Mouse (Mus musculus): Measurements from ENCODE around the gene Tmem114. TPM values are rescaled to one million over a fixed set of nuclear protein-coding genes. Genes with fewer than 3 reads are reported as not detected.

Gene Tmem114
- polyA plus RNA-seq, 1 experiment from 2014 or later, result not detected

DNA sequence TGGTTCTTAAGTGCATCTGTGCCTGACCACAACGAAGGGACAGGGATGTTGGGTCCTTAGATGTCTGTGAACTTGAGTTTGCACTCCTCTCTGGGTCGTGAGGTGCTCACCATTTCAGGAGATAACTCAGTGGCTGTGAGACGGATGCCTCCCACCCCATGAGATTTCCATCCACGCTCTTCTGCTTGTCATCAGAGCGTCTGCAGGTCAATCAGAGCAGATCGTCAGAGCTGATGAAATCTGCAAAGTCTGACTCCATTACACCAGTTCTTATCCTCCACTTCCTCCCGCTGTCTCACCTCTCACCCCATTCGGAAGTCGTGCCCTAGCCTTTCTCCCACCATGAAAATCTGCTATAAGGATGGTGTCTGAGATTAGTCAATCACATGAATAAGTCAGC, 41.5 kb downstream of the Tmem114 start:
- no peaks in the 10 kb centered on the region for H3K9me3 ChIP-seq (replicated peaks; ENCODE audit: control insufficient read depth, low read length)
- H3K4me3 ChIP-seq (ENCODE audit: low read depth, low read length), result no peak overlapping the region
- DNase-seq (ENCODE audit: low spot score) (no peak), ATAC-seq (replicated peaks; ENCODE audit: insufficient number of reproducible peaks, low FRiP score, low TSS enrichment, low read depth) (no peak)
- 87% methylated on average over 9 of the region's 9 CpGs for WGBS
- no peak overlapping the region for H3K9ac ChIP-seq (replicated peaks; ENCODE audit: low read length)
- no peak overlapping the region for H3K4me2 ChIP-seq (ENCODE audit: low read depth, low read length)
- no peaks in the 10 kb centered on the region for H3K27me3 ChIP-seq (ENCODE audit: control insufficient read depth, insufficient read depth, low read length)
- H3K4me1 ChIP-seq (ENCODE audit: control insufficient read depth, insufficient read depth, low read length), result no peaks in the 10 kb centered on the region
- H3K27ac ChIP-seq (replicated peaks; ENCODE audit: low read depth, low read length), result no peak overlapping the region
- H3K36me3 ChIP-seq (replicated peaks; ENCODE audit: control insufficient read depth, insufficient read depth, low read depth, low read length), result no peaks in the 10 kb centered on the region

DNA sequence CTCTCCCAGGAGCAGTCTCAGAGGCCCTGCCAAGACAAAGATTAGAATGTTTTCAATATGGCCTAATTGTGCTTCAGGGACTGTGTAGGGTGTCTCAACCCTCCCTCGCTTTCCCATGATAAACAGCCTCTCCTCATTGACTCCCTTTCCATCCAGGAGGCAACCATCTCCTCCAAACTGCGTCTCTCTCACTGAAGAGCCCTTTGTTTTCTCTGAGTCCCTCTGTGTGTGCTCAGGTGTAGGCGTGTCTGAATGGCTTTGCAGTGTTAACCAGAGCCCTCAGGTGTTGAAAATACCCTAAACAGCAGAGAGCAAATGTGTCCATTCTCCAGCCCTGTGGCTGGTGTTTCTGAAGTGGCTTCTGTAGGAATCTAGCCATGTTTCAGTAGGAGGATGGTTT, 61.9 kb downstream of the Tmem114 start:
- H3K36me3 ChIP-seq (replicated peaks; ENCODE audit: control insufficient read depth, insufficient read depth, low read depth, low read length), result no peaks in the 10 kb centered on the region
- ATAC-seq (replicated peaks; ENCODE audit: insufficient number of reproducible peaks, low FRiP score, low TSS enrichment, low read depth) (no peak), DNase-seq (ENCODE audit: low spot score) (no peak)
- H3K4me1 ChIP-seq (ENCODE audit: control insufficient read depth, insufficient read depth, low read length), result no peaks in the 10 kb centered on the region
- H3K27me3 ChIP-seq (ENCODE audit: control insufficient read depth, insufficient read depth, low read length), result no peaks in the 10 kb centered on the region
- WGBS, result 59% methylated on average over 3 of the region's 3 CpGs
- no peak overlapping the region for H3K27ac ChIP-seq (replicated peaks; ENCODE audit: low read depth, low read length)
- no peak overlapping the region for H3K9ac ChIP-seq (replicated peaks; ENCODE audit: low read length)
- H3K9me3 ChIP-seq (replicated peaks; ENCODE audit: control insufficient read depth, low read length), result no peaks in the 10 kb centered on the region
- no peak overlapping the region for H3K4me2 ChIP-seq (ENCODE audit: low read depth, low read length)
- H3K4me3 ChIP-seq (ENCODE audit: low read depth, low read length), result no peak overlapping the region

Other genes with a start within 250 kb of the Tmem114 start
- 16.4 and 19.2 TPM in 2 replicates for gene Mettl22, start 45.7 kb upstream of the Tmem114 start, polyA plus RNA-seq (2014; fragmentation: Nextera tagmentation; extraction: Ambion mirVana)
- gene Abat, start 88.3 kb upstream of the Tmem114 start, polyA plus RNA-seq (2014; fragmentation: Nextera tagmentation; extraction: Ambion mirVana), result 25.6 and 26.5 TPM in 2 replicates
- 38.7 and 46.8 TPM in 2 replicates for gene Pmm2, start 212.5 kb upstream of the Tmem114 start, polyA plus RNA-seq (2014; fragmentation: Nextera tagmentation; extraction: Ambion mirVana)
- gene Tmem186, start 212.6 kb upstream of the Tmem114 start, polyA plus RNA-seq (2014; fragmentation: Nextera tagmentation; extraction: Ambion mirVana), result 17.8 and 18.9 TPM in 2 replicates
- gene Carhsp1, start 247.0 kb upstream of the Tmem114 start, polyA plus RNA-seq (2014; fragmentation: Nextera tagmentation; extraction: Ambion mirVana), result 52.1 and 52.6 TPM in 2 replicates

Measured in embryonic facial prominence, embryonic 11.5 days (tissue).